Mouse (Mus musculus): ENCODE data around the gene Zfyve21.

DNA sequence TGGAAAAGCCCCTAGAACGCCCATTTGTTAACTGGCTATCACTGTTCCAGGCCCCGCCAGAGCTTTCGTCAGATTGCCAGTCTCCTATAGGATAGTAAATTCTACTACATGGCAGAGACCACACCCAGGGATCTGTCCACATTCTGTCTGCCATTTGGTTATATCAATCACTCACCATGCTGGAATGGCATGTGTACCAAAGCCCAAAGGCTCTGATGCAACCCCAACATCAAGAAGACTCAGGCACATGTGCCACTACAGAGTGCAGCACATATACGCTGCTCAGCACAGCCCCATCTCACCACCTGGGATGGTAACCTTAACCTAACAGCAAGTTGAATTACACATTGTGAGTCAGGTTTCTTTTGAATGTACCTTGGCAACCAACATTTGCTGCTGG lies 32.0 kb downstream of the Zfyve21 start:
- no peak for TF ChIP-seq POLR2A (IDR thresholded peaks at IDR 0.05; ENCODE audit: control insufficient read depth, low read depth, low read length)
- no peak for TF ChIP-seq CTCF (IDR thresholded peaks at IDR 0.05; ENCODE audit: control insufficient read depth, insufficient read depth, insufficient replicate concordance, low read depth, low read length)
